Mouse (Mus musculus): ENCODE measurements at regions not wholly inside any gene's neighbourhood (a gene's known extent, or its start where the extent isn't known, plus 50 kb on each side); places are given as distances from the start of the nearest gene placed in this dataset.

- DNase-seq (ENCODE audit: low read depth, low spot score): no peak
Observed at GRCm38 (mm10) chr10:117527979-117528378, 101.3 kb upstream of the Cpm start.

DNA sequence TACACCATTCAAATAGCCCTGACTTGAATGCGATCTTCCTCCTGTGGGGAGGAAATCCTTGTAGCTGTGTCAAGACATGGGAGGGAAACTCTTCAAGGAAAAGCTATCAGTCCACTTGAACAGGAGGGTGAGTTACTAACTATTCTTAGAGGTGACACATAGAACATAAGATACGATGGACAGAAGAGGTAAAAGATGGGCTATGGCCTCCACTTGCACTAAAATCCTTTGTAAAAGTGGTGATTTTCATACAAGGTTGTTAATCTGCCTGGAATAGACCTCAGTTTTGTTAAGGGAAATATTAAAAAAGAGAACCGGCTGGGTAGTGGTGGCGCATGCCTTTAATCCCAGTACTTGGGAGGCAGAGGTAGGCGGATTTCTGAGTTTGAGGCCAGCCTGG lies 102.1 kb upstream of the Cpm start:
- DNase-seq (ENCODE audit: low read depth, low spot score): no peak

- no peak for DNase-seq (ENCODE audit: low read depth, low spot score)
Observed at GRCm38 (mm10) chr10:117526834-117527188, 102.5 kb upstream of the Cpm start.

GRCm38 (mm10) chr10:117526008-117526833 lies 103.1 kb upstream of the Cpm start:
- DNase-seq (ENCODE audit: low read depth, low spot score): no peak

GRCm38 (mm10) chr10:117525608-117526007 lies 103.7 kb upstream of the Cpm start:
- DNase-seq (ENCODE audit: low read depth, low spot score): no peak

DNA sequence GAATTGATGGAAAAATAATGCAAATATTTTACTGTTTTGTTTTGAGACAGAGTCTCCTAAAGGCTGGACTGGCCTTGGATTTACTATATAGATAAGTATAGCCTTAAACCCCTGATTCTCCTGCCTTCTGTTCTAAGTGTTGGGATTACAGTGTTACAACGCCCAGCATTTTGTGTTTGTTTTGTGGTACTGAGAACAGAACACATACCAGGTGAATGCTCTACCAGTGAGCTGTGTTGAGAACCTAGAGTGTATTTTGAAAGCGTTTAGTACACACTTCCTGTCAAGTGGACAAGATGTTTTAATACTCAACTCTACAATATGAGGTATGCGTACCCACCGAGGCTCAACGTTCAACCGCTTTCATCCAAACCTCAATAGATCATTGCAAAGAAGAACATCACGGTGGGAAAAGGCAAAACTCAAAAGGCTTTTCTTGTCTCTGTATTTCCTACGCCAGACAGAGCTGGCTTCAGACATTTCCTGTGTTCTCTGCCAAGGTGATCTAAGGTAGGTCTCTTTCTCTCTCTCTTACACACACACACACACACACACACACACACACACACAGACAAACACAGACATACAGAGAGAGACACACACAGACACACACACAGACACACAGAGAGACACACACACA lies 104.3 kb upstream of the Cpm start:
- no peak for DNase-seq (ENCODE audit: low read depth, low spot score)

- DNase-seq (ENCODE audit: low read depth, low spot score): no peak
Observed at GRCm38 (mm10) chr10:117524101-117524500, 105.2 kb upstream of the Cpm start.

GRCm38 (mm10) chr10:117522906-117523829 lies 106.1 kb upstream of the Cpm start:
- DNase-seq (ENCODE audit: low read depth, low spot score): no peak

DNA sequence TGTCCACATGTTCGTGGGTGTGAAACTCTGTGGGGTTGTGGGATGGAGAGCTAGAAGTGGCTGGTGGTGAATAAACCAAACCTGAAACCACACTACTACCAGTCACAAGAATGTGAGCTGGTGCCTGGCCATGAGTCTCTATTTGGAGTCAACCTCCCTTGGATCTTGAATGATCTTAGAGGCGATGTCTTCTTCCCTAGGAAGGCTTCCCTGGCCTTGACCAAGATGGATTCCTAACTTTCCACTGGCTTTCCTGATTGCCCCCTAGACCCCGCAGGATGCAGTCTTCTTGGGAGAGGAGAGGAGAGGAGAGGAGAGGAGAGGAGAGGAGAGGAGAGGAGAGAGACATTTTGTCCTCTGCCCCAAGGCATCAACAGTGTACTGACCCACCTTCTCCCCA lies 106.9 kb upstream of the Cpm start:
- DNase-seq (ENCODE audit: low read depth, low spot score): no peak

DNA sequence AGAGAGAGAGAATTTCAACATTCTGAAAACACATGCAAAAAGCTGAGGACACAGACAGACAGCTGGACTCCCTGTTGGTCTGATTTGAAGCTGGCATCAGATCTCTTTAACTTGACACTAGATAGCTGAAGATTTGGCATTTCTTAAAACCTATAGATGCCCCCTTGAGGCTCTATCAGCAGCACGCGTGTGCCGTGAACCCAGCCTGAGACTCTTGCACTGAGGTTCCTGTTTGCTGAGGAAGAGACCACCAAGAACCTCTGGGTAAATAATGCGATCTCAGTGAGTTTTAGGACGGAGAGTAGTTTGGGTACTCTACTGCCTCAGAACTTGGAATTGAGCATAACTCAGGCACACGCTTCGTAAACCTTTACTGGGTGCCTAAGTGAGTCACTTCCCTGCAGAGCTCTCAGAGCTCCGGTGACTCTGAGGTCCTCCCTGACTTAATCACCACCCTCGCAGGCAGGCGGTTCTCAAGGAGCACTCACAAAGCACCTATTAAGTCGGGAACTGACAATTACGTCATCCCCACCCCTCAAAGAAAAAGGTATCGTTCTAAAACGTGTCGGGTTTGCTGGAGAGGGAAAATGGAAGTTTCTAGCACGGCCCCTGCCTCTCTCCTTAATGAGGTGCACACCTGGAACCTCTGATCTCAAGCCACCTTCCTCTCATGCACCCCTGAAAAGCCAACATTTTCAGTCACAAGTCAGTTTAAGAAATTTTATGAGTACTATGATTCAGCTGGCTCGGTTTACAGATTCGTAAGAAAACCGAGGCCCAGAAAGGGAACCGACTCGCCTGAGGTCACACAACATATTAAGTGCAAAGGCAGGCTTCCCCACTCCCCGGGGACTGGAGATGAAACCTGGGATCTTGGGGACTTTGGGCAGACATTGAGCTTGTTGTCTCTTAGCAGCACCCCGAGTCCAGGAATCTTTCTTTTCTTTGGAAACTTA lies 107.7 kb upstream of the Cpm start:
- DNase-seq (ENCODE audit: low read depth, low spot score): no peak

GRCm38 (mm10) chr10:117520536-117521314 lies 108.6 kb upstream of the Cpm start:
- no peak for DNase-seq (ENCODE audit: low read depth, low spot score)

DNA sequence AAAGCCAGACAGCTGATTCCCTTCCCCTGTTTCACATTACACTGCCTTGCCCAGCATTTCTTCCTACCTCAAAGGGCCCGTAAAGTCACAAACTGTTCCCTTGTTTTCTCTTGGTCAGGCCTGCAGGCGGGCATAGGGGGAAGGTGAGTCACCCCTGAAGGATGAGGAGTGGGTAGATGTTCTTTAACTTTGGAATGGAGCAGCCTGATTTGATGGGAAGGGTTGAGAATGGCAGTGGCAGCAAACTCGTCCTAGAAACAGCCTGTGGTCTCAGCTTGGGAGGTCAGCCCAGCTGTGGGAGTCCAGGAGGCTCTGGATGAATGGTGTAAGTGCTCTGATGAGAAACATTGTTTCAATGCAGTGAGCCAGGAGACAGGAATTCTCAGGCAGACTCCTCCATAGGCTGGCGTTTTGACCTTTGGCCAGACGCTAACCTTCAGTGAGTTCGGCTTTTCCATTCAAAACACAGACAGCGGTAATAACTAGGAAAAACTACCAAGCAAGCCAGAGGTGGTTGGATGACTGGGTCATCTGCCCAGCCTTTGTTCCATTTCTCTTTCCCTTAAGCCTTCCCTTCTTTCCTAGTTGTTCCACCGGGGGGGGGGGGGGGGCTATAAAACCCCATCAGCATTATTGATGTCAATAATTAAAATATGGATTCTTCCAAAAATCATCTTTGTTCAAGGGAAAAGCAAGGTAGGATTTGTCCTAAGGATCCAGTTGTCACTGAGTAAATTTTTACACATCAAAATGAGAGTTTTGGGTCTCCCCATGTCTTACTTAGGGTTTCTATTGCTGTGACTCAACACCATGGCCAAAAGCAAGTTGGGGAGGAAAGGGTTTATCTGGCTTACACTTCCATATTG lies 109.4 kb upstream of the Cpm start:
- no peak for DNase-seq (ENCODE audit: low read depth, low spot score)

DNA sequence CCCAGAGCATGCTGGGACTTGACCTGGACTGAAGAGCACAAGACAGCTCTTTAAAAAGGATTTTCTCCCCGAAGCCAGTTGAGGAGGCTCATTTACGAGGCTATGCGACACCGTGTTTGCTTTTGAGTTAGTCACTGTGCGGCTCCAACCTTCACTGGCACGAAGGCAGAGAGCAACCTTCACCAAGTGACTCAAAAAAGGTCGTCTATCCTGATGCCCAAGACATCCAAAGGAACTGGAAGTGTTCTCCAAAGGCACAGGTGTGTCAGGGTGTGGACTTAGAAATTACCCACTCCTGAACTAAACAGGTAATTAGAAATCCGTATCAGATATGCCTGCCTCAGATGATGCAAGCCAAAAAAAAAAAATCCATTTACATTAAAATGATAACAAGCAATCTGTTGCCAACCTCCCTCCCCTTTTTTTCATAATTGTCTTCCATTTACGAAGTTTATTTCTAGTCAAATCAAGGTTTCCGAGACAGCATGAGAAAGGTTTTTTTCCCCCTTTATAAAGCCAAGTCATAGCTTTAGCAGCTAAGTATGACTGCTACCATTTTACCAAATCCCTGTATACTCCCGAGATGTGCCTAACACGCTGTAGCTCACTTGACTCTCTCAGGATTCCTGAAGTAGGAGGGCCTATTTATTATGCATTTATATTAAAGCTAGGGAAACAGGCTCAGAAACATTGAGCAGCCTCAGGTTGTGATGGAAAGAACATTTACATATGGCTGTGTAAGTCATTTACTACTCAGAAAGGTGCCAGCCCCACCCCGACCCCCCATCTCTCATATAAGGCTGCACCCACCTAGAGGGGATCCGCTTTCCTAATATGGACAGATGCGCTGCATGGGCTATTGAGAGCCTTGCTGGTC lies 110.3 kb upstream of the Cpm start:
- DNase-seq (ENCODE audit: low read depth, low spot score): no peak

DNA sequence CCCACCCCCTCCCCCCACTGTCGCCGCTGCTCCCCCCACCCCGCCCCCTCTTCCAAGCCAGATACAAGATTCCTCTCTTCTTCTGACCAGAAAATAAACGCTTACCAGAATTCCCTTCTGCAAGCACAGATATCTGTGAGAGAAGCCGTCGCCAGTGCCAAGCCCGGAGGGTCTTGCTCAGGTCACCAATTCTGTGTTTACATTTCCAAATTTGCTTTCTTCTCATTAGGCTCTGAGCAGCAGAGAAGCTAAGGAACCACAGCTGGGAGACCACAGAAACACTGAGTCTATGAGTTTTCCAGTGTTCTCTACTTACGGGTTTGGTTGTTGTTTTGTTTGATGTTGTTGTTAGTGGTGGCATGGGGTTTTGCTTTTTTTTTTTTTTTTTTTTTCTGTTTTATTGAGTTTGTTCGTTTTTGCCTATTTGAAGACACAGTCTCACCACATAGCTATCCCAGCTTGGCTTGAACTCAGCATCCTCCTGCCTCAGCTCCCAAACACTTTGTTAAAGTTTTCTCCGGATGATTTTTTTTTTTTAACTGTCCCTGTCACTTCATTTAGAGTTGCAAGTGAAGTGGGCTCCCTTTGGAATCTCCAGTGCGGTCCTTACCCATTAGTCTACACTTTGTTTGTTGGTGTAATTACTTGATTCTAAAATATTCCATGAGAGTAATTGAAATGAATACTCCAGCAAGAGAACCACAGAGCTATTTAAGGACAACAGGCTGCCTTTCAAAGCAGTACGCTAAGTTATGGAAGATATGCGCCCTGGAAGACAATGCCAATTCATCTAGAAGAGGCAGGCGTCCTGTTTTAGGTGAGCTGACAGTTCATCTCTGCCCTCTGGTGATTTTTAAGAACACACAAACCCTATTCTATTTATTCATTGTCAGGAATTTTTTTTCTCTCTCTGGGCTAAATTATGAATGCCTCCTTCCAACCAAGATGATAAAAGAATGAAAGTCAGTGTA lies 111.2 kb upstream of the Cpm start:
- no peak for DNase-seq (ENCODE audit: low read depth, low spot score)

DNA sequence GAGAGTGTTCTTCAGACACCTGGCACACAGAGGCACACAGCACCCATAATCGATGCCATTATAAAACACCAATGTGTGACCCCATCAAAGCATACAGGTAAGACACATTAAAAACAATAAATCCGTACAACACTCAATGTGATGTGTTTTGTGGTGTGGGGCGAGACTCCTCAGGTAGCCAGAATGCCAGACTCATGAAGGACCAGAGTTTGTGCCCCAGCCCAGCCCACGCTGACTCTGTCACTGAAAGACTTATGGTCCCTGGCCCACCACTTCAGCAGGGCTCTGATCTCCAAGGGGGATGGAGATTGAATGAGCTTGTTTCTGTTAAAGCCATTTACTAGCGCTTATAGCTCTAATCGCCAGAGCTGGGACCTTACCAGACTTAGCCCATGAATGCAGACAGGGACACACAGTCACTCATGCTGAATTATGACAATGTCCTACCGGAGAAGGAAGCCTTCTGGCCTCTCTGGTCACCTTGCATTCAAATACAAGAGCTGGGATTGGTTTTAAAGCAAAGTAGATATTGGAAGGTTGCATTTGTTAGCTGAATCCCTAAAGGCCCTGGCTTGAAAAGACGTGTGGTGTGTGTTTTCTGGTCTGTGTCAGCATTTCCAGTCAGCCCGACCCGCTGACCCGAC lies 112.1 kb upstream of the Cpm start:
- DNase-seq (ENCODE audit: low read depth, low spot score): no peak

- DNase-seq (ENCODE audit: low read depth, low spot score): no peak
Observed at GRCm38 (mm10) chr10:117516510-117516909, 112.8 kb upstream of the Cpm start.

Measured in embryo, embryonic 11.5 days (tissue).